Mouse (Mus musculus) forebrain, embryonic 16.5 days (tissue): ENCODE data around the gene Klhl25. TPM values are rescaled to one million over a fixed set of nuclear protein-coding genes. Genes with fewer than 3 reads are reported as not detected.

Experiments
- ATAC-seq: fragments of 200-750 bp; cut with Nextera tagmentation; 2 replicates; pipeline ENCODE4 v1.8.0; 2017; ENCODE audit warnings: mild to moderate bottlenecking, moderate library complexity
- H3K27ac ChIP-seq: fragments of 300-500 bp; sonication (generic); 2 replicates; pipeline ENCODE4 v1.5.1; 2014; ENCODE audit warnings: low read length, control low read depth
- H3K27me3 ChIP-seq: fragments of 300-500 bp; sonication (generic); replicated peaks from 2 replicates; pipeline ENCODE4 v1.6.1; 2014; ENCODE audit warnings: low read length; ENCODE audit not compliant: control insufficient read depth, insufficient read depth
- H3K36me3 ChIP-seq: fragments of 300-500 bp; sonication (generic); 2 replicates; pipeline ENCODE4 v1.6.1; 2014; ENCODE audit not compliant: control insufficient read depth, insufficient read depth
- H3K4me1 ChIP-seq: fragments of 300-500 bp; sonication (generic); replicated peaks from 2 replicates; pipeline ENCODE4 v1.6.1; 2014; ENCODE audit warnings: low read length; ENCODE audit not compliant: control insufficient read depth, insufficient read depth
- H3K4me2 ChIP-seq: fragments of 300-500 bp; sonication (generic); 2 replicates; pipeline ENCODE4 v1.6.1; 2014; ENCODE audit warnings: mild to moderate bottlenecking, low read length, control low read depth
- H3K4me3 ChIP-seq: fragments of 300-500 bp; sonication (generic); replicated peaks from 2 replicates; pipeline ENCODE4 v1.5.1; 2014; ENCODE audit warnings: mild to moderate bottlenecking, low read length, control low read depth
- H3K9ac ChIP-seq: fragments of 300-500 bp; sonication (generic); replicated peaks from 2 replicates; pipeline ENCODE4 v1.6.1; 2014; ENCODE audit warnings: low read depth, low read length, control low read depth
- H3K9me3 ChIP-seq: fragments of 300-500 bp; sonication (generic); 2 replicates; pipeline ENCODE4 v1.6.1; 2016; ENCODE audit warnings: low read length; ENCODE audit not compliant: control insufficient read depth
- WGBS: fragments of 180-500 bp; shearing (Covaris S2); extraction: QIAGEN DNeasy Blood & Tissue Kit; methylation state at CpG from one replicate; pipeline ENCODE4 v1.1.7; 2014; 5-methylcytosine and 5-hydroxymethylcytosine counted together
- polyA plus RNA-seq: library from polyadenylated mRNA; unstranded; fragments of >200 nt; fragmentation: Nextera tagmentation; extraction: Ambion mirVana; gene quantifications from 2 replicates; pipeline ENCODE4 v1.2.1, GENCODE M21; 2015

Gene Klhl25
- 43.7 and 52.9 TPM in 2 replicates for polyA plus RNA-seq

GRCm38 (mm10) chr7:75848115-75848775 is at the start of gene Klhl25:
Gene Klhl25 (plus strand): TSS chr7:75848310.
- peak; percentile 96 for ATAC-seq
- under 1% methylated on average over 60 of the region's 60 CpGs for WGBS
- peak within 1 kb of the TSS; percentile 92 for H3K9ac ChIP-seq
- H3K27ac ChIP-seq: peak within 1 kb of the TSS; percentile 85
- no peaks in the 10 kb centered on the region for H3K27me3 ChIP-seq
- peak within 1 kb of the TSS; percentile 96 for H3K4me3 ChIP-seq
- no peaks in the 10 kb centered on the region for H3K36me3 ChIP-seq
- peak within 1 kb of the TSS; percentile 85 for H3K4me2 ChIP-seq
- H3K4me1 ChIP-seq: peaks cover 40% of the 10 kb centered on the region
- no peaks in the 10 kb centered on the region for H3K9me3 ChIP-seq

GRCm38 (mm10) chr7:75800530-75800929 is 47.6 kb upstream of the Klhl25 start:
- Histone ChIP-seq H3K4me2 (no peak overlapping the region), H3K27ac (no peak overlapping the region), H3K9me3 (no peaks in the 10 kb centered on the region), H3K36me3 (no peaks in the 10 kb centered on the region), H3K4me1 (no peaks in the 10 kb centered on the region), H3K4me3 (no peak overlapping the region), H3K9ac (no peak overlapping the region), H3K27me3 (no peaks in the 10 kb centered on the region)
- ATAC-seq: no peak
- 79% methylated on average over 4 of the region's 4 CpGs for WGBS

- Histone ChIP-seq H3K4me1 (no peaks in the 10 kb centered on the region), H3K36me3 (no peaks in the 10 kb centered on the region), H3K27me3 (no peaks in the 10 kb centered on the region), H3K9me3 (no peaks in the 10 kb centered on the region), H3K4me3 (no peak overlapping the region), H3K27ac (no peak overlapping the region), H3K4me2 (no peak overlapping the region), H3K9ac (no peak overlapping the region)
- 92% methylated on average over 3 of the region's 3 CpGs for WGBS
- no peak for ATAC-seq
These were observed 47.1 kb upstream of the Klhl25 start for GRCm38 (mm10) chr7:75801022-75801421.

- WGBS: 86% methylated on average over 5 of the region's 5 CpGs
- no peak for ATAC-seq
- Histone ChIP-seq H3K9me3 (no peaks in the 10 kb centered on the region), H3K4me2 (no peak overlapping the region), H3K4me3 (no peak overlapping the region), H3K36me3 (no peaks in the 10 kb centered on the region), H3K27me3 (no peaks in the 10 kb centered on the region), H3K9ac (no peak overlapping the region), H3K4me1 (peaks cover 4% of the 10 kb centered on the region; the same call in 1 of the 2 replicates), H3K27ac (no peak overlapping the region)
These were observed 46.3 kb upstream of the Klhl25 start for GRCm38 (mm10) chr7:75801621-75802358.

GRCm38 (mm10) chr7:75802887-75803286 is 45.2 kb upstream of the Klhl25 start:
- ATAC-seq: no peak
- Histone ChIP-seq H3K9ac (no peak overlapping the region), H3K36me3 (no peaks in the 10 kb centered on the region), H3K4me3 (no peak overlapping the region), H3K27ac (no peak overlapping the region), H3K4me2 (no peak overlapping the region), H3K4me1 (peaks cover 5% of the 10 kb centered on the region; the same call in 1 of the 2 replicates), H3K27me3 (no peaks in the 10 kb centered on the region), H3K9me3 (no peaks in the 10 kb centered on the region)
- 71% methylated on average over 3 of the region's 3 CpGs for WGBS

- 72% methylated on average over 4 of the region's 4 CpGs for WGBS
- peaks cover 5% of the 10 kb centered on the region; the same call in 1 of the 2 replicates for H3K4me1 ChIP-seq
- H3K36me3 ChIP-seq: no peaks in the 10 kb centered on the region
- H3K27ac ChIP-seq: no peak overlapping the region
- no peak overlapping the region for H3K4me2 ChIP-seq
- no peak for ATAC-seq
- H3K9me3 ChIP-seq: no peaks in the 10 kb centered on the region
- H3K4me3 ChIP-seq: no peak overlapping the region
- no peaks in the 10 kb centered on the region for H3K27me3 ChIP-seq
- no peak overlapping the region for H3K9ac ChIP-seq
These were observed 41.9 kb upstream of the Klhl25 start for GRCm38 (mm10) chr7:75806161-75806560.

GRCm38 (mm10) chr7:75806711-75807110 is 41.4 kb upstream of the Klhl25 start:
- ATAC-seq: peak; percentile 26; the same call in 1 of the 2 replicates
- Histone ChIP-seq H3K27ac (no peak overlapping the region), H3K4me2 (no peak overlapping the region), H3K4me3 (no peak overlapping the region), H3K9ac (no peak overlapping the region), H3K4me1 (peaks cover 5% of the 10 kb centered on the region; the same call in 1 of the 2 replicates), H3K27me3 (no peaks in the 10 kb centered on the region), H3K9me3 (no peaks in the 10 kb centered on the region), H3K36me3 (no peaks in the 10 kb centered on the region)
- 24% methylated on average over 4 of the region's 4 CpGs for WGBS

GRCm38 (mm10) chr7:75807460-75808304 is 40.4 kb upstream of the Klhl25 start:
- Histone ChIP-seq H3K9me3 (no peaks in the 10 kb centered on the region), H3K9ac (no peak overlapping the region), H3K4me1 (peaks cover 5% of the 10 kb centered on the region; the same call in 1 of the 2 replicates), H3K36me3 (no peaks in the 10 kb centered on the region), H3K4me2 (no peak overlapping the region), H3K4me3 (no peak overlapping the region), H3K27ac (no peak overlapping the region), H3K27me3 (no peaks in the 10 kb centered on the region)
- whole genome bisulfite sequencing: 78% methylated on average over 17 of the region's 17 CpGs
- no peak for ATAC-seq

- H3K4me2 ChIP-seq: no peak overlapping the region
- H3K9me3 ChIP-seq: no peaks in the 10 kb centered on the region
- H3K27me3 ChIP-seq: no peaks in the 10 kb centered on the region
- no peaks in the 10 kb centered on the region for H3K36me3 ChIP-seq
- H3K4me1 ChIP-seq: no peaks in the 10 kb centered on the region
- no peak for ATAC-seq
- no peak overlapping the region for H3K4me3 ChIP-seq
- no peak overlapping the region for H3K27ac ChIP-seq
- no peak overlapping the region for H3K9ac ChIP-seq
- 88% methylated on average over 7 of the region's 7 CpGs for WGBS
These were observed 27.4 kb upstream of the Klhl25 start for GRCm38 (mm10) chr7:75820687-75821086.
